Mouse (Mus musculus) heart, embryonic 15.5 days (tissue): Measurements from ENCODE around the gene Gm20683. TPM values are rescaled to one million over a fixed set of nuclear protein-coding genes. Genes with fewer than 3 reads are reported as not detected.
A peak's percentile ranks its signal among the peaks of the same experiment; 100 is the strongest.

Experiments
- ATAC-seq: fragments of 200-750 bp; cut with Nextera tagmentation; replicated peaks from 2 replicates; pipeline ENCODE4 v1.8.0; 2017; ENCODE audit warnings: low read depth, moderate TSS enrichment; ENCODE audit not compliant: insufficient number of reproducible peaks, insufficient read depth, low FRiP score
- H3K27ac ChIP-seq: fragments of 300-500 bp; sonication (generic); 2 replicates; pipeline ENCODE4 v1.5.1; 2015; ENCODE audit warnings: mild to moderate bottlenecking, inconsistent platforms
- H3K27me3 ChIP-seq: fragments of 300-500 bp; sonication (generic); 2 replicates; pipeline ENCODE4 v1.6.1; 2015; ENCODE audit warnings: inconsistent platforms
- H3K36me3 ChIP-seq: fragments of 300-500 bp; sonication (generic); 2 replicates; pipeline ENCODE4 v1.6.1; 2015; ENCODE audit warnings: mild to moderate bottlenecking, inconsistent platforms
- H3K4me1 ChIP-seq: fragments of 300-500 bp; sonication (generic); replicated peaks from 2 replicates; pipeline ENCODE4 v1.6.1; 2015; ENCODE audit warnings: inconsistent platforms
- H3K4me2 ChIP-seq: fragments of 300-500 bp; sonication (generic); 2 replicates; pipeline ENCODE4 v1.6.1; 2015; ENCODE audit warnings: inconsistent platforms, mild to moderate bottlenecking, moderate library complexity
- H3K4me3 ChIP-seq: fragments of 300-500 bp; sonication (generic); 2 replicates; pipeline ENCODE4 v1.5.1; 2015; ENCODE audit warnings: mild to moderate bottlenecking, inconsistent platforms
- H3K9ac ChIP-seq: fragments of 300-500 bp; sonication (generic); 2 replicates; pipeline ENCODE4 v1.6.1; 2015; ENCODE audit warnings: mild to moderate bottlenecking, inconsistent platforms
- H3K9me3 ChIP-seq: fragments of 300-500 bp; sonication (generic); replicated peaks from 2 replicates; pipeline ENCODE4 v1.6.1; 2016; ENCODE audit warnings: inconsistent platforms
- WGBS: fragments of 180-500 bp; shearing (Covaris S2); methylation state at CpG from one replicate; pipeline ENCODE4 v1.1.7; 2015; ENCODE audit warnings: mixed read lengths; 5-methylcytosine and 5-hydroxymethylcytosine counted together
- microRNA-seq: library from miRNA; unstranded; fragments of <30 nt; microRNA quantifications from one replicate; pipeline ENCODE4, GENCODE M21; 2016
- polyA plus RNA-seq: library from polyadenylated mRNA; unstranded; fragments of >200 nt; fragmentation: Nextera tagmentation; extraction: Ambion mirVana; gene quantifications from 2 replicates; pipeline ENCODE4 v1.2.1, GENCODE M21; 2015

Gene Gm20683
- polyA plus RNA-seq, 1 experiment from 2014 or later: 1.7 TPM

DNA sequence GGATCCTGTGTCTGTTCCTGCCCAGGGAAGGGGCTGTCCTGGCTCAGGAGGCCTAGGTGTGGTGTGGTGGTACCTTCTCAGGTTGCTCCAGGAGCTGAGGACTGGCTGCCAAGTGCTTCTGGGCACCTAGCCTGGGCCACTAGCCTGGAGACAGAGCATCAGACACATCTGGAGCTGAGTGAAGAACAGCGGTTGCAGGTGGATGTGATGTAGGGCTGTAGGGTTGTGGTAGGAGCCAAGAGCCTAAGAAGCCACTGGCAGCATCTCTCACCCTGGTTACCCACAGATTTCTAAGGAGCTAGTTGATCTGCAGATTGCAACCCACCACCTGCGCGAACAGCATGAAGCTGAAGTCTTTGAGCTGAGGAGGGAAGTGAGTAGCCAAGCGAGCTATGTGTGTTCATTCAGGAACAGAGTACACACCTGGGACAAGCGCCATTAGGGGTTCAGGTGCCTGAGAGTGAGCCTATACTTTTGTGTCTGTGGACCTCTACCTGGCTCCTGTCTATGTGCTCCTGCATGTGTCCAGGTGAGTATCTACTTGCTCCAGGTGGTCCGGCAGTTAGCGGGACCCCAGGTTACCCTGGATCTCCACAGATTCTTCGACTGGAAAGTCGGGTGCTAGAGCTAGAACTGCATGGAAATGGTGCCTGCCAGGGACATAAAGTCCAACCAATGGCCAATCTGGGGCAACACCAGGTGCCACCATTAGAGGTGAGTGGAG lies 54.6 kb downstream of the Gm20683 start:
- no peak overlapping the region for H3K4me3 ChIP-seq
- no peak overlapping the region for H3K9ac ChIP-seq
- no peaks in the 10 kb centered on the region for H3K27me3 ChIP-seq
- no peak overlapping the region for H3K4me2 ChIP-seq
- no peaks in the 10 kb centered on the region for H3K9me3 ChIP-seq
- H3K27ac ChIP-seq: no peak overlapping the region
- peaks cover 47% of the 10 kb centered on the region for H3K4me1 ChIP-seq
- no peak for ATAC-seq
- WGBS: 87% methylated on average over 9 of the region's 9 CpGs
- H3K36me3 ChIP-seq: peaks cover 42% of the 10 kb centered on the region

- ATAC-seq: no peak
- 71% methylated on average over 3 of the region's 3 CpGs for WGBS
- Histone ChIP-seq H3K4me3 (peak within 1 kb of the TSS; percentile 82), H3K4me1 (peaks cover 43% of the 10 kb centered on the region), H3K9ac (peak within 1 kb of the TSS; percentile 73), H3K4me2 (peak within 1 kb of the TSS; percentile 78), H3K27me3 (no peaks in the 10 kb centered on the region), H3K36me3 (peaks cover 48% of the 10 kb centered on the region), H3K27ac (peak within 1 kb of the TSS; percentile 93), H3K9me3 (no peaks in the 10 kb centered on the region)
Observed at GRCm38 (mm10) chr17:25786280-25786679, 55.3 kb downstream of the Gm20683 start, which contains the start of gene Ccdc78. Gene Ccdc78 (plus strand): TSS chr17:25786580.

DNA sequence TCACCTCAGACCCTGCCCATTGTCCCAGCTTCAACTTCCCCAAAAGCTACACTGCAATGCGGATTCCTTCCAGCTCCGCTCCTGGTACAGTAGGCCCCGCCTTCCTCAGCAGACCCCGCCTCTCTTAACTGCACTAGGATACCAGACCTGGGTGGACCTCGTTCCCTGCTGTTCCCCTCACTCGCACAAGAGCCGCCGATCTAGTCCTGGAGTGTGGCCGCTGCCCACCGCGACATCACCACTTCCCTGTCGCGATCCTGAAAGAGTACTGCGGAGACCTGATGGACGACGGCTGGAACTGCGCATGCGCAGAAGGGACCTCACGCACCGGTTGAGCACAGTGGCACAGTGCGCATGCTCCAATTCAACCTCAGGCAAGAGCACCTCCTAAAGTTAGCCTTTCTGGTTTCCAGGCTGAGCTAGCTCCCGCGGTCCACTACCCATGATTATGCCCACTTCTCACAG lies 56.2 kb downstream of the Gm20683 start, which contains the start of gene Haghl:
Gene Haghl (minus strand): TSS at position 393 of the 465 bp plus-strand sequence.
- WGBS: under 1% methylated on average over 23 of the region's 23 CpGs

More for the DNA sequence above, 56.2 kb downstream of the Gm20683 start, which contains the start of gene Haghl:
- H3K36me3 ChIP-seq: peaks cover 55% of the 10 kb centered on the region
- H3K4me3 ChIP-seq: peak within 1 kb of the TSS; percentile 82
- peak within 1 kb of the TSS; percentile 93 for H3K27ac ChIP-seq
- H3K4me1 ChIP-seq: peaks cover 34% of the 10 kb centered on the region
- H3K27me3 ChIP-seq: no peaks in the 10 kb centered on the region
- H3K9ac ChIP-seq: peak within 1 kb of the TSS; percentile 73
- peak; percentile 84 for ATAC-seq
- H3K4me2 ChIP-seq: peak within 1 kb of the TSS; percentile 78
- H3K9me3 ChIP-seq: no peaks in the 10 kb centered on the region

Small RNA genes within 50 kb of the gene (microRNA-seq; reads per million reads assigned to microRNA genes)
- 0.84 reads per million for gene Mir3082

Other genes starting within 250 kb of the Gm20683 start
- gene Gng13, start 124.6 kb downstream of the Gm20683 start, polyA plus RNA-seq: 1.0 and 2.0 TPM in 2 replicates
- 11.8 and 17.7 TPM in 2 replicates for gene Chtf18, start 114.3 kb downstream of the Gm20683 start, polyA plus RNA-seq
- 10.7 and 15.3 TPM in 2 replicates for gene Rpusd1, start 114.1 kb downstream of the Gm20683 start, polyA plus RNA-seq
- 0.13 TPM in 1 of 2 replicates, not detected in the other for gene Mslnl, start 105.7 kb downstream of the Gm20683 start, polyA plus RNA-seq
- 38.7 and 42.7 TPM in 2 replicates for gene Msln, start 87.4 kb downstream of the Gm20683 start, polyA plus RNA-seq
- 31.5 and 32.4 TPM in 2 replicates for gene Narfl, start 68.0 kb downstream of the Gm20683 start, polyA plus RNA-seq
- 44.7 and 57.1 TPM in 2 replicates for gene Haghl, start 56.1 kb downstream of the Gm20683 start, polyA plus RNA-seq
- 0.13 and 0.23 TPM in 2 replicates for gene Ccdc78, start 55.2 kb downstream of the Gm20683 start, polyA plus RNA-seq
- gene Fam173a, start 48.9 kb downstream of the Gm20683 start, polyA plus RNA-seq: 56.8 and 70.2 TPM in 2 replicates
- gene AC134908.4, start 46.1 kb downstream of the Gm20683 start, polyA plus RNA-seq: 0.50 TPM in 1 of 2 replicates, not detected in the other
- gene Metrn, start 44.6 kb downstream of the Gm20683 start, polyA plus RNA-seq: 21.2 and 29.2 TPM in 2 replicates
- gene Fbxl16, start 32.7 kb downstream of the Gm20683 start, polyA plus RNA-seq: 0.78 and 1.2 TPM in 2 replicates
- 12.7 and 19.8 TPM in 2 replicates for gene Wdr24, start 18.1 kb downstream of the Gm20683 start, polyA plus RNA-seq
- gene Jmjd8, start 12.9 kb downstream of the Gm20683 start, polyA plus RNA-seq: 30.9 and 36.6 TPM in 2 replicates
- gene Stub1, start 8.4 kb downstream of the Gm20683 start, polyA plus RNA-seq: 251 and 301 TPM in 2 replicates
- gene Rhbdl1, start 4.5 kb downstream of the Gm20683 start, polyA plus RNA-seq: 1.4 and 1.7 TPM in 2 replicates
- gene Rhot2, start 3.1 kb upstream of the Gm20683 start, polyA plus RNA-seq: 24.2 and 26.1 TPM in 2 replicates
- gene Wdr90, start 19.7 kb upstream of the Gm20683 start, polyA plus RNA-seq: 12.1 and 18.5 TPM in 2 replicates
- gene Mcrip2, start 27.0 kb upstream of the Gm20683 start, polyA plus RNA-seq: 176 and 203 TPM in 2 replicates
- 29.3 and 35.1 TPM in 2 replicates for gene Mettl26, start 33.3 kb upstream of the Gm20683 start, polyA plus RNA-seq
- gene Wfikkn1, start 39.1 kb upstream of the Gm20683 start, polyA plus RNA-seq: 0.24 and 0.28 TPM in 2 replicates
- gene Rab40c, start 78.0 kb upstream of the Gm20683 start, polyA plus RNA-seq: 12.1 and 18.0 TPM in 2 replicates
- gene Pigq, start 103.2 kb upstream of the Gm20683 start, polyA plus RNA-seq: 52.9 and 63.0 TPM in 2 replicates
- 0.08 and 0.16 TPM in 2 replicates for gene Nhlrc4, start 103.2 kb upstream of the Gm20683 start, polyA plus RNA-seq
- 0.05 TPM in 1 of 2 replicates, not detected in the other for gene A930017K11Rik, start 110.8 kb upstream of the Gm20683 start, polyA plus RNA-seq
- 9.3 and 13.5 TPM in 2 replicates for gene Capn15, start 144.0 kb upstream of the Gm20683 start, polyA plus RNA-seq
- 10.2 and 12.8 TPM in 2 replicates for gene Rab11fip3, start 227.8 kb upstream of the Gm20683 start, polyA plus RNA-seq
- gene Decr2, start 248.6 kb upstream of the Gm20683 start, polyA plus RNA-seq: 36.0 and 36.9 TPM in 2 replicates